Mouse (Mus musculus): ENCODE results near the gene Rbm20. TPM values are rescaled to one million over a fixed set of nuclear protein-coding genes. Genes with fewer than 3 reads are reported as not detected.

The Rbm20 gene
- total and polyA plus RNA-seq, 3 experiments = 37.3 to 58.6 TPM; not detected in 1

DNA sequence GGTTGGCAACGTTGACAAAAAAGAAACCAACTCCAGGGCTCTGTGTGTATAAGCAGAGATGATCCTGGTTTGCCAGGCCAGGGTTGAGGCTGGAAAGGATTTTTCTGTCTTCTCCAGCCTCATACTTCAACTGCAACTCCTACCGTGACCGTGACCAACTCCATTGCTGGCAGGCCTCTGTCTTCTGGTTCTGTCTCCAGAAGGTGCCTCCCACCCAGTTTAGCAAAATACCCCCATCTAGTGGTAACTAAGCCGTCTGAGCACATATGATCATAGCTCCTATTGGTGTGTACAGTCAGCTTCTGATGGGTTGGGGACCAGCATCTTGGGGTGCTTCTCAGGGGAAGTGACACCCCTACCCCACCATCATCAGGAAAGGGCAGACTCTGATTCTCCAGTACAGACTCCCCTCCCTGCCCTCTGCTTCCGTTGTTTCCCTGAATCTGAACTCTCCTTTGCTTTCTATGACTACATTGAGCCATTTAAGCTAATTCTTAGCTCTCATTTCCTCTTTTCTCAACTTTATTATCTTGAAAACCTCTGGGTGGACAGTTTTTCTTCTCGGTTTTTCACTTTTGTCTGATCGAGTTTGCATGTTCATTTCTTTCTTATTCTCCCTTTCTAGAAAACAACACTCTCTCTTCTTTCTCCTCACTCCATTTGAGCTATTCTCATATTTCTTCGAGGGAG is 85.8 kb downstream of the Rbm20 start (continued):
- TF ChIP-seq JUND (IDR thresholded peaks at IDR 0.05; ENCODE audit: low read depth, low read length) = 0 out of 2 replicates have a peak, but pooled peaks have one; percentile 34
- TF ChIP-seq E2F4 (IDR thresholded peaks at IDR 0.05; ENCODE audit: borderline replicate concordance, low read depth, low read length) = no peak
- TF ChIP-seq SIN3A (IDR thresholded peaks at IDR 0.05; ENCODE audit: low read length) = no peak; the same call in 1 of the 2 replicates
- no peak for TF ChIP-seq MXI1 (IDR thresholded peaks at IDR 0.05; ENCODE audit: low read depth, low read length)
- TF ChIP-seq NRF1 (IDR thresholded peaks at IDR 0.05; ENCODE audit: insufficient read depth, low read depth, low read length, poor library complexity, severe bottlenecking) = no peak
- 0 out of 2 replicates have a peak, but pooled peaks have one; percentile 8 for TF ChIP-seq RCOR1 (IDR thresholded peaks at IDR 0.05; ENCODE audit: low read depth, low read length)
- TF ChIP-seq USF2 (IDR thresholded peaks at IDR 0.05; ENCODE audit: borderline replicate concordance in 1 of 2, insufficient read depth in 1 of 2, low read depth in 1 of 2, low read length in 2 of 2) = no peak
- TF ChIP-seq RAD21 (IDR thresholded peaks at IDR 0.05; ENCODE audit: low read depth, low read length) = peak; percentile 68
- TF ChIP-seq SMC3 (IDR thresholded peaks at IDR 0.05; ENCODE audit: low read depth, low read length) = peak; percentile 79
- TF ChIP-seq NELFE (IDR thresholded peaks at IDR 0.05; ENCODE audit: low read depth, low read length) = no peak
- TF ChIP-seq TBP (IDR thresholded peaks at IDR 0.05; ENCODE audit: low read depth, low read length) = 0 out of 2 replicates have a peak, but pooled peaks have one; percentile 31
- no peak for TF ChIP-seq ZMIZ1 (IDR thresholded peaks at IDR 0.05; ENCODE audit: low read depth, low read length)
- TF ChIP-seq ZNF384 (IDR thresholded peaks at IDR 0.05; ENCODE audit: low read depth, low read length) = 0 out of 2 replicates have a peak, but pooled peaks have one; percentile 28

DNA sequence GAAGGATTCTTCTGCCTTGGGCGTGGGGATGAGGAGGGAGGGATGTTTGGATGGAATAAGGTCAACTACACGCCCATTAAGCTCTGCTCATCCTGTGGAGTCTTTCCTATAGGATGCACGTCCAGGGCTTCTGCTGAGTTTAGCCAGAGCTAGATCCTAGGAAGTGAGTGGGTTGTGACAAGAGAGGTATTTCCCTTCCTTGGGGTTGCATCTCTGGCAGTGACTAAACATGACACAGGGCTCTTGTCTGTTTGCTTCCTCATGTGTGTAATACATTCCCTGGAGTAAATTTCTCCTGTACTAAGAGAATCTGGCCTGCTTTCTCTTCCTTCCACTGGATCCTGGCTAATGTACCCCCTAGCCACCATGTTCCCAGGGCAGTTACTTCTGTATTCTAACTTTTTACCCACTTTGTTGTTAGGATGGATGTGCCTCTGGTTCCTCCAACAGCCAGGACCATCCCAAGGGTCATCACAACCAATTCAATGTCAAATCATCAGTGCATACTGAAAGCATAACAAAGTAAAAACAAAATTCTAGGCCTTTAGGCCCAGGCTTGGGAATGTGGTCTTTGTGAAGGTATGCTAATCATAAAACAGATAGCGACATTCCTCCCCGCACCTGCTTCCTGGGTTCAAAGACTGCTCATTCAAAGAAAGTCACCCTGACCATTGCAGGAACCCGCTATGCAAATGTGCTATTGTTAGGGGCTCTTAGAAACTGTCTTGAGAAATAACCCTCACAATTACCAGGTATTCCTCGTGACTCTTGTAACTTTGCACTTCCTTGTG is 87.8 kb downstream of the Rbm20 start:
- no peak for DNase-seq (ENCODE audit: low read depth, low spot score)
- Histone ChIP-seq H3K27ac (ENCODE audit: control insufficient read depth, low read depth, low read length) (no peak overlapping the region), H3K4me1 (ENCODE audit: control insufficient read depth in 1 of 2, insufficient read depth in 2 of 2, low read length in 2 of 2) (peaks cover 0 to 14% of the 10 kb centered on the region in 2 experiments; a peak in 2 of 4 replicates), H3K79me2 (ENCODE audit: control insufficient read depth, insufficient read depth, low read length, poor library complexity) (no peaks in the 10 kb centered on the region), H3K27me3 (ENCODE audit: control insufficient read depth in 1 of 2, insufficient read depth in 2 of 2, low read length in 2 of 2) (no peaks in the 10 kb centered on the region), H3K4me3 (ENCODE audit: control insufficient read depth in 1 of 2, insufficient read depth in 1 of 2, low read depth in 2 of 2, low read length in 2 of 2) (no peak overlapping the region), H3K9ac (ENCODE audit: control insufficient read depth, low read depth, low read length, poor library complexity, severe bottlenecking) (no peak overlapping the region), H3K36me3 (ENCODE audit: control insufficient read depth in 1 of 2, insufficient read depth in 2 of 2, low read length in 2 of 2) (peaks cover 0 to 8% of the 10 kb centered on the region in 2 experiments; a peak in 2 of 4 replicates), H3K9me3 (replicated peaks; ENCODE audit: insufficient read depth, low read length) (no peaks in the 10 kb centered on the region)
- TF ChIP-seq CHD2 (IDR thresholded peaks at IDR 0.05; ENCODE audit: low read length) (no peak), KAT2A (conservative IDR thresholded peaks at IDR 0.05; ENCODE audit: low read depth, low read length) (no peak), MEF2A (IDR thresholded peaks at IDR 0.05; ENCODE audit: extremely low read depth, insufficient replicate concordance, low read depth, low read length, poor library complexity, severe bottlenecking) (no peak), NELFE (IDR thresholded peaks at IDR 0.05; ENCODE audit: low read depth, low read length) (no peak), POLR2AphosphoS2 (IDR thresholded peaks at IDR 0.05; ENCODE audit: low read length) (no peak), EP300 (IDR thresholded peaks at IDR 0.05; ENCODE audit: low read depth in 1 of 2, low read length in 2 of 2) (no peak), ZKSCAN1 (IDR thresholded peaks at IDR 0.05; ENCODE audit: low read depth, low read length) (no peak), TAL1 (IDR thresholded peaks at IDR 0.05; ENCODE audit: low read length) (no peak), GABPA (IDR thresholded peaks at IDR 0.05; ENCODE audit: low read depth, low read length) (no peak), E2F4 (IDR thresholded peaks at IDR 0.05; ENCODE audit: borderline replicate concordance, low read depth, low read length) (no peak)

Data from MEL (cell line).